Mouse (Mus musculus) forebrain, embryonic 14.5 days (tissue): Measurements from ENCODE around the gene Nudt4. TPM values are rescaled to one million over a fixed set of nuclear protein-coding genes. Genes with fewer than 3 reads are reported as not detected.
"Not testable (repeated sequence)": the region's sequence is repeated elsewhere in the genome, so short reads cannot be mapped to it uniquely, and the experiment has no call there.

Experiments used
- ATAC-seq: fragments of 200-750 bp; cut with Nextera tagmentation; 2 replicates; pipeline ENCODE4 v1.8.0; 2017; ENCODE audit warnings: mild to moderate bottlenecking, moderate library complexity
- DNase-seq: peaks from one replicate; pipeline ENCODE4 v3.0.0-alpha.2; 2015; ENCODE audit warnings: low spot score
- H3K27ac ChIP-seq: fragments of 300-500 bp; sonication (generic); 2 replicates; pipeline ENCODE4 v1.5.1; 2014; ENCODE audit warnings: low read depth, mild to moderate bottlenecking, control low read depth, low read length, moderate library complexity
- H3K27me3 ChIP-seq: fragments of 300-500 bp; sonication (generic); replicated peaks from 2 replicates; pipeline ENCODE4 v1.6.1; 2014; ENCODE audit warnings: low read length, control low read depth, mixed read lengths; ENCODE audit not compliant: control insufficient read depth, insufficient read depth
- H3K36me3 ChIP-seq: fragments of 300-500 bp; sonication (generic); 2 replicates; pipeline ENCODE4 v1.6.1; 2014; ENCODE audit warnings: low read length, control low read depth; ENCODE audit not compliant: control insufficient read depth, insufficient read depth
- H3K4me1 ChIP-seq: fragments of 300-500 bp; sonication (generic); 2 replicates; pipeline ENCODE4 v1.6.1; 2014; ENCODE audit warnings: antibody characterized with exemption, low read length, control low read depth; ENCODE audit not compliant: control insufficient read depth, insufficient read depth
- H3K4me2 ChIP-seq: fragments of 300-500 bp; sonication (generic); 2 replicates; pipeline ENCODE4 v1.6.1; 2014; ENCODE audit warnings: mild to moderate bottlenecking, control low read depth, low read length
- H3K4me3 ChIP-seq: fragments of 300-500 bp; sonication (generic); 2 replicates; pipeline ENCODE4 v1.5.1; 2014; ENCODE audit warnings: low read depth, low read length, control low read depth
- H3K9ac ChIP-seq: fragments of 300-500 bp; sonication (generic); 2 replicates; pipeline ENCODE4 v1.6.1; 2014; ENCODE audit warnings: mild to moderate bottlenecking, low read length, control low read depth, moderate library complexity
- H3K9me3 ChIP-seq: fragments of 300-500 bp; sonication (generic); replicated peaks from 2 replicates; pipeline ENCODE4 v1.6.1; 2016; ENCODE audit warnings: low read length, control low read depth, mixed read lengths; ENCODE audit not compliant: control insufficient read depth
- WGBS: fragments of 180-500 bp; shearing (Covaris S2); extraction: QIAGEN DNeasy Blood & Tissue Kit; methylation state at CpG from one replicate; pipeline ENCODE4 v1.1.7; 2014; 5-methylcytosine and 5-hydroxymethylcytosine counted together
- polyA plus RNA-seq: library from polyadenylated mRNA; unstranded; fragments of >200 nt; fragmentation: Nextera tagmentation; extraction: Ambion mirVana; gene quantifications from 2 replicates; pipeline ENCODE4 v1.2.1, GENCODE M21; 2014

The Nudt4 gene
- polyA plus RNA-seq, 1 experiment from 2014 or later: 85.0 TPM

DNA sequence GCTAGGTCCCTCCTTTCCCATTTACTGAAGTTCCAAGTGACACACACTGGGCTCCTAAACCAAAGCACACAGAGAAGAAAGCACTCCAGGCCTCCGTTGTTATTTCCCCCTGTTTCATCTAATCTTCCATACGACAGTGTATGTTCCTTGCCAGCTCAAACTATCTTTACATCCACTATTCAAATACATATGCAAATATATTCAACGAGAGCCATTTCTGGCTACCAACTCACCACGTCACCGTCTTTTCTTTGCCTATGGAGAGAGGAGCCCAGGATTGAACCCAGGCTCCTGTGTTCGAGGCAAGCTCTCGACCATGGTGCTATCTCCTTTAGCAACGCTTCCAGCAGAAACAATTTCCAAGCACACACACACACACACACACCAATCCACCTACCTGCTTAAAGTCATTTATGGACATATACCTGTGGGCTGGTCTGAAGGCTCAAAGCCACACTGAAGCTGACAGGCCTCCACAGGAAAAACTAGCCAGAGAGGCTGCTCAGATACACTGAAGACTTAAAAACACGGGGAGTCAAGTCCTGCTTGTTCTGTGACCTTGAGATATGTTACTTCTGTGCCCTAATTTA lies 3.5 kb downstream of the Nudt4 start:
- DNase-seq: no peak
- H3K9me3 ChIP-seq: no peaks in the 10 kb centered on the region
- ATAC-seq: no peak
- 78% methylated on average over 9 of the region's 9 CpGs for WGBS
- H3K27ac ChIP-seq: no peak overlapping the region
- no peak overlapping the region for H3K9ac ChIP-seq
- H3K4me1 ChIP-seq: peaks cover 11% of the 10 kb centered on the region
- no peak overlapping the region for H3K4me3 ChIP-seq
- no peaks in the 10 kb centered on the region for H3K27me3 ChIP-seq
- H3K4me2 ChIP-seq: peak overlapping the region; percentile 24; the same call in 1 of the 2 replicates
- no peaks in the 10 kb centered on the region for H3K36me3 ChIP-seq

DNA sequence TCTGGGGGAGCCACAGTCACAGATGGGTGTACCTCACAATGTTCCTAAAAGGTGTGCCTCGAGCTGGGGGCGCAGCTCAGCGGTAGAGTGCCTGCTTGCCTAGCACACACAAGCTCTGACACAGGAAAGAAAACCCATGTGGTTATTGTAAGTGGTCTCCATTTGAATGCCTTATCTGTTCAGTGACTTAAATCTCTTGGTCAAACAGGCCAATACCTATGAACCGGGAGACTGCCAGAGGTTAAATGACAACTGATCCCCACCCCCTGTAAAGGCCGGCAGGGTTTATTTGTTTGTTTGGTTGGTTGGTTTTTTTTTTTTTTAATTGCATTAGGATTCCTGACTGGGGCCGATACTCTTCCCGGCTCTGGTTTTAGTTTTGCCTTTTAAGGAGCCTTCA lies 4.5 kb downstream of the Nudt4 start:
- Histone ChIP-seq H3K9me3 (no peaks in the 10 kb centered on the region), H3K36me3 (no peaks in the 10 kb centered on the region), H3K4me1 (peaks cover 11% of the 10 kb centered on the region; the same call in 1 of the 2 replicates), H3K9ac (no peak overlapping the region), H3K27ac (no peak overlapping the region), H3K27me3 (no peaks in the 10 kb centered on the region), H3K4me2 (no peak overlapping the region), H3K4me3 (no peak overlapping the region)
- 87% methylated on average over 7 of the region's 7 CpGs for WGBS
- DNase-seq (no peak), ATAC-seq (no peak)

DNA sequence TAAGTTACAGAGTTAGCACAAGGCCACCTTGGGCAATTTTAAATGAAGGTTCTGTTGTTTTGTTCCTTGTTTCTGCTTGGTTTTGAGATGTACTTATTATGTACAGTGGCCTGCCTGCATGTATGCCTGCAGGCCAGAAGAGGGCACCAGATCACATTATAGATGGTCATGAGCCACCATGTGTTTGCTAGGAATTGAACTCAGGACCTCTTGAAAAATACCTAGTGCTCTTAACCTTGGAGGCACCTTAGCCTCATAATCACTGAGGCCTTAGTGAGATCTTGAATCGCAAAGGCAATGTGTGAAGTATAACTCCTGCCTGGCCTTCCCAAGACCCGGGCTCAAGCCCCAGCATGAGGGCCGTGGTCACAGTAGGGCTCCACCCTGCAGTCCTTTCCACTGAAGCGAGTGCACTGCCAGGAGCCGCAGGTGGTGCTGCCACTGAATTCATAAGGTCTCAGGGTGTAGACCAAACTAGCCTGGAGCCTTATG lies 6.6 kb downstream of the Nudt4 start:
- no peak overlapping the region for H3K9ac ChIP-seq
- no peak overlapping the region for H3K4me2 ChIP-seq
- no peaks in the 10 kb centered on the region for H3K36me3 ChIP-seq
- 89% methylated on average over 5 of the region's 5 CpGs for WGBS
- H3K27ac ChIP-seq: no peak overlapping the region
- peaks cover 7% of the 10 kb centered on the region; the same call in 1 of the 2 replicates for H3K4me1 ChIP-seq
- DNase-seq: peak; percentile 55
- H3K9me3 ChIP-seq: no peaks in the 10 kb centered on the region
- peak; percentile 46; the same call in 1 of the 2 replicates for ATAC-seq
- no peaks in the 10 kb centered on the region for H3K27me3 ChIP-seq
- H3K4me3 ChIP-seq: no peak overlapping the region

DNA sequence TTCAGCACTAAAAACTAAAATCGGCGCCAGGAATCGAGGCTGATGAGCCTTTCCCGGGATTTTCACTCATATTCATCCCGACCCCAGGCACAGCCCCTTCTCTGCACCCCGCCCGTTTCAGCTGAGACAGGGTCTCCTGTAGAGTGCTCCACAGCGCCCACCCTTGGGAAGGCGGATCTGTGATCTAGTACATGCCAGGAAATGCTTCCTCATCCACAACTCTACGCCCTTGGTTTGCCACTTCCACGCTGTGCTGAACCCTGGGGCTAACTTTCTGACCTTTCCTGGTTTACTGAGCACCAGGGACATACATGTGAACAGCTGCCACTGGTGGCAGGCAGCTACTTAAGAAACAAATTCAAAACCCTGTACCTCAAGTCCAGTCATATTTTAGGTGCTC lies 8.1 kb downstream of the Nudt4 start:
- 79% methylated on average over 11 of the region's 11 CpGs for WGBS
- H3K9ac ChIP-seq: no peak overlapping the region
- H3K4me3 ChIP-seq: no peak overlapping the region
- H3K27me3 ChIP-seq: no peaks in the 10 kb centered on the region
- no peak overlapping the region for H3K27ac ChIP-seq
- DNase-seq: no peak
- 0 out of 2 replicates have a peak, but pooled peaks cover 6% of the 10 kb centered on the region for H3K36me3 ChIP-seq
- no peak overlapping the region for H3K4me2 ChIP-seq
- H3K4me1 ChIP-seq: no peaks in the 10 kb centered on the region
- no peaks in the 10 kb centered on the region for H3K9me3 ChIP-seq
- no peak for ATAC-seq

DNA sequence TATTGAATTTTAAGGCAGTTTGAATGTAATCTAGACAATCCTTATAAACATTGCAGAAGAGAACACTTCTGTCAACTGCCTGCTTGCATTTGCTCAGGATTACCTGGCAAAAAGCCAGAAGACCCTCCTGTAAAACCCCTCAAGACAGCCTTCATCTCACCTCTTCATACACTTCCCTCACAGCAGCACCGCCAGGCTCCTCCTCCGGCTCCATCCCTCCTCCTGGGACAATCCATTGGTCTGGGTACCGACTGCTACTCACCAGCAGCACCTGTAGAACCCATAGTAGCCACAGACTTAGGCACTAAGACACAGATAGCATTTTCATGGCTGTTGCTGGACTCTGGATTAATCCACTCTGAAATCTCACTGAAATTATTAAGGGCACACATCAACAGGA lies 11.6 kb downstream of the Nudt4 start:
- H3K9ac ChIP-seq: no peak overlapping the region
- no peaks in the 10 kb centered on the region for H3K4me1 ChIP-seq
- DNase-seq: no peak
- H3K9me3 ChIP-seq: no peaks in the 10 kb centered on the region
- no peak overlapping the region for H3K4me3 ChIP-seq
- H3K27ac ChIP-seq: no peak overlapping the region
- WGBS: 59% methylated on average over 3 of the region's 3 CpGs
- H3K36me3 ChIP-seq: peaks cover 32% of the 10 kb centered on the region
- H3K4me2 ChIP-seq: no peak overlapping the region
- no peaks in the 10 kb centered on the region for H3K27me3 ChIP-seq
- ATAC-seq: no peak

DNA sequence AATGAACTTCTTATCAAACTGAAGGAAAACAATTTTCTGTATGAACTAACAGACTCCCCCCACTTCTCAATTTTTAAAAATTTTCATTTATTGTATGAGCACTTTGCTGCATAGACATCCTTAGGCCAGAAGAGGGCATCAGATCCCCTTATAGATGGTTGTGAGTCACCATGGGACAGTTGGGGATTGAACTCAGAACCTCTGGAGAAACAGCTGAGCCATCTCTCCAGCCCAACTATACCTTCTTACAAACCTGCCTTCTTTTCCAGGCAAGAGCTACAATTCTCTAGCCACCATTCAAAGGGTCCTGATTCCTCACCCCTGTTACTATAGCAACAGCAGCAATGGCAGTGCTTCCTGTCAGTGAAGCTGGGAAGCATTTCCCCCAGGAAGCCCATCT lies 12.2 kb downstream of the Nudt4 start:
- peaks cover 38% of the 10 kb centered on the region for H3K36me3 ChIP-seq
- H3K4me1 ChIP-seq: no peaks in the 10 kb centered on the region
- no peaks in the 10 kb centered on the region for H3K27me3 ChIP-seq
- H3K9me3 ChIP-seq: no peaks in the 10 kb centered on the region
- 0 out of 2 replicates have a peak, but pooled peaks have one; percentile 15 for ATAC-seq
- DNase-seq: peak; percentile 52
- no peak overlapping the region for H3K4me2 ChIP-seq
- H3K9ac ChIP-seq: no peak overlapping the region
- H3K4me3 ChIP-seq: no peak overlapping the region
- H3K27ac ChIP-seq: no peak overlapping the region

DNA sequence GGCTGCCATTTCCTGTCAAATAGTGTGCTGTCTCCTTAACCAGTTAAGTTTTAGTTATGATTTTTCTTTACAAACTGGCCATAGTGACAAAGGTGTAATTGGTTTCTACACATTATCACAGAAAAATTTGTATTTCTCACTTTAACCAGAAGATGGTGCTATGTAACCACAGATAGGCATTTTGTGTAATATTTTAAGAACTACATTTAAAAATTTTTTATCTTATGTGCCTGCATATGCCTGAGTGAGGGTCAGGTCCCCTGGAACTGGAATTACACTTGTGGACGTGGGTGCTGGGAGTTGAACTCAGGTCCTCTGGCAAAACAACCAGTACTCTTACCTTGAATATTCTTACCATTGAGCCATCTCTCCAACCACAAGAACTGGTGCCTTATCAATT lies 13.4 kb downstream of the Nudt4 start:
- H3K27me3 ChIP-seq: no peaks in the 10 kb centered on the region
- no peak overlapping the region for H3K4me2 ChIP-seq
- H3K9ac ChIP-seq: no peak overlapping the region
- DNase-seq (peak; percentile 63), ATAC-seq (no peak)
- peaks cover 48% of the 10 kb centered on the region for H3K36me3 ChIP-seq
- H3K9me3 ChIP-seq: no peaks in the 10 kb centered on the region
- H3K4me3 ChIP-seq: no peak overlapping the region
- no peaks in the 10 kb centered on the region for H3K4me1 ChIP-seq
- WGBS: 71% methylated on average over 1 of the region's 1 CpGs
- H3K27ac ChIP-seq: no peak overlapping the region

- H3K4me1 ChIP-seq, H3K9me3 ChIP-seq, H3K9ac ChIP-seq, H3K27ac ChIP-seq, ATAC-seq, DNase-seq, H3K4me2 ChIP-seq, H3K4me3 ChIP-seq, H3K27me3 ChIP-seq: not testable (repeated sequence)
- H3K36me3 ChIP-seq: peaks cover 59% of the 10 kb centered on the region
- whole genome bisulfite sequencing: 58% methylated on average over 5 of the region's 5 CpGs
Observed at GRCm38 (mm10) chr10:95549080-95549479, 14.9 kb downstream of the Nudt4 start.

DNA sequence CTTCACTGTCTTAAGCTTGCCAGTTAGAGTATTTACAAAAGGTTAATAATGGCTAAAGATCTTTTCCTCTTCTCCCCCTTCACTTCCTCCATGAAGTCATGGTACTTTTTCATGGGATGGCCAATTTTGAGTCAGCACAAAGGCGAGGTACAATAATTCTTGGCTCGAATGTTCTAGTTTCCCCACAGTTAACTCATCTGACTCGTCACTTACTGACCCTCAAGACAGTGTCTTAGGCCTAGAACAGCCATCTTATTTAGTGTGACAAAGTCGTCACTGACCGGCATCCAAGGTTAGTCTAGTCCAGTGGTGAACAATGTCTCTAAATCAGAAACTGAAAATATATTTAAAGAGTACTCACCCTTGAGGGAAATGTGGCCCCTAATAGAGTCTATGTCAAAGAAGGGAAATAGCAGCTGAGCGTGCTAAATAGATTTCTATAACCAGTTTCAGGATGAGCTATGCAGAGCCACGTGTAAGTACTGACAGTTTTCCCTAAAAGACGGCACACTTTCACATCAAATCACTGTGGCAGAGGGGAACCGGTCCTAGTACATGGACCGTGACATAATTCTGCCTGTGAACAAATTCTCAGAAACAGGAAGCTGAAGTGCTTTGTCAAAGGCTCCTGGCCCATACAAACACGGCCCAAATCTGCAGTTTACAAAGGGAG lies 15.7 kb downstream of the Nudt4 start:
- H3K4me2 ChIP-seq: no peak overlapping the region
- H3K27ac ChIP-seq: no peak overlapping the region
- H3K4me3 ChIP-seq: no peak overlapping the region
- ATAC-seq: no peak
- peaks cover 61% of the 10 kb centered on the region for H3K36me3 ChIP-seq
- WGBS: 87% methylated on average over 11 of the region's 11 CpGs
- DNase-seq: no peak
- 0 out of 2 replicates have a peak, but pooled peaks cover 2% of the 10 kb centered on the region for H3K4me1 ChIP-seq
- no peaks in the 10 kb centered on the region for H3K9me3 ChIP-seq
- H3K9ac ChIP-seq: no peak overlapping the region
- H3K27me3 ChIP-seq: no peaks in the 10 kb centered on the region
